Mouse (Mus musculus): ENCODE results near the gene Fyn. TPM values are rescaled to one million over a fixed set of nuclear protein-coding genes. Genes with fewer than 3 reads are reported as not detected.

Fyn gene
- polyA plus RNA-seq, 1 experiment from 2014 or later: 44.3 TPM

- ATAC-seq (ENCODE audit: low FRiP score): no peak
- peaks cover 6% of the 10 kb centered on the region; the same call in 1 of the 2 replicates for H3K4me1 ChIP-seq (ENCODE audit: control insufficient read depth, insufficient read depth, low read length)
- WGBS: 86% methylated on average over 11 of the region's 11 CpGs
Observed at GRCm38 (mm10) chr10:39387556-39387955, 18.9 kb downstream of the Fyn start.

GRCm38 (mm10) chr10:39388144-39388543 is 19.5 kb downstream of the Fyn start:
- Histone ChIP-seq H3K27me3 (ENCODE audit: control insufficient read depth, insufficient read depth, low read length) (no peaks in the 10 kb centered on the region), H3K4me3 (ENCODE audit: low read depth, low read length) (no peak overlapping the region), H3K9ac (ENCODE audit: low read length) (no peak overlapping the region), H3K4me2 (no peak overlapping the region), H3K4me1 (ENCODE audit: control insufficient read depth, insufficient read depth, low read length) (peaks cover 6% of the 10 kb centered on the region; the same call in 1 of the 2 replicates), H3K27ac (ENCODE audit: low read depth, low read length) (no peak overlapping the region), H3K36me3 (ENCODE audit: control insufficient read depth, insufficient read depth, low read length) (no peaks in the 10 kb centered on the region), H3K9me3 (ENCODE audit: control insufficient read depth, low read length) (no peaks in the 10 kb centered on the region)
- WGBS: 88% methylated on average over 3 of the region's 3 CpGs
- DNase-seq (ENCODE audit: low spot score, missing footprints): no peak
- no peak for ATAC-seq (ENCODE audit: low FRiP score)

More at GRCm38 (mm10) chr10:39387556-39387955, 18.9 kb downstream of the Fyn start:
- Histone ChIP-seq H3K27me3 (ENCODE audit: control insufficient read depth, insufficient read depth, low read length) (no peaks in the 10 kb centered on the region), H3K9ac (ENCODE audit: low read length) (no peak overlapping the region), H3K4me2 (no peak overlapping the region), H3K36me3 (ENCODE audit: control insufficient read depth, insufficient read depth, low read length) (no peaks in the 10 kb centered on the region), H3K27ac (ENCODE audit: low read depth, low read length) (no peak overlapping the region), H3K9me3 (ENCODE audit: control insufficient read depth, low read length) (no peaks in the 10 kb centered on the region), H3K4me3 (ENCODE audit: low read depth, low read length) (no peak overlapping the region)
- DNase-seq (ENCODE audit: low spot score, missing footprints): no peak

- no peaks in the 10 kb centered on the region for H3K9me3 ChIP-seq (ENCODE audit: control insufficient read depth, low read length)
- WGBS: 70% methylated on average over 11 of the region's 11 CpGs
- ATAC-seq (ENCODE audit: low FRiP score) (peak; percentile 61; the same call in 1 of the 2 replicates), DNase-seq (ENCODE audit: low spot score, missing footprints) (no peak)
- H3K4me2 ChIP-seq: no peak overlapping the region
- H3K4me3 ChIP-seq (ENCODE audit: low read depth, low read length): no peak overlapping the region
- no peaks in the 10 kb centered on the region for H3K36me3 ChIP-seq (ENCODE audit: control insufficient read depth, insufficient read depth, low read length)
- no peaks in the 10 kb centered on the region for H3K27me3 ChIP-seq (ENCODE audit: control insufficient read depth, insufficient read depth, low read length)
- no peak overlapping the region for H3K27ac ChIP-seq (ENCODE audit: low read depth, low read length)
- H3K4me1 ChIP-seq (ENCODE audit: control insufficient read depth, insufficient read depth, low read length): peaks cover 6% of the 10 kb centered on the region; the same call in 1 of the 2 replicates
- no peak overlapping the region for H3K9ac ChIP-seq (ENCODE audit: low read length)
Observed at GRCm38 (mm10) chr10:39389451-39389891, 20.8 kb downstream of the Fyn start.

- Histone ChIP-seq H3K27ac (ENCODE audit: low read depth, low read length) (no peak overlapping the region), H3K4me3 (ENCODE audit: low read depth, low read length) (no peak overlapping the region), H3K36me3 (ENCODE audit: control insufficient read depth, insufficient read depth, low read length) (no peaks in the 10 kb centered on the region), H3K9me3 (ENCODE audit: control insufficient read depth, low read length) (no peaks in the 10 kb centered on the region), H3K9ac (ENCODE audit: low read length) (no peak overlapping the region), H3K27me3 (ENCODE audit: control insufficient read depth, insufficient read depth, low read length) (no peaks in the 10 kb centered on the region), H3K4me2 (no peak overlapping the region), H3K4me1 (ENCODE audit: control insufficient read depth, insufficient read depth, low read length) (peaks cover 6% of the 10 kb centered on the region; the same call in 1 of the 2 replicates)
- WGBS: 92% methylated on average over 7 of the region's 7 CpGs
- DNase-seq (ENCODE audit: low spot score, missing footprints) (no peak), ATAC-seq (ENCODE audit: low FRiP score) (no peak)
Observed at GRCm38 (mm10) chr10:39390541-39390940, 21.9 kb downstream of the Fyn start.

GRCm38 (mm10) chr10:39392900-39393483 is 24.3 kb downstream of the Fyn start:
- H3K9me3 ChIP-seq (ENCODE audit: control insufficient read depth, low read length): no peaks in the 10 kb centered on the region
- H3K27ac ChIP-seq (ENCODE audit: low read depth, low read length): no peak overlapping the region
- H3K4me1 ChIP-seq (ENCODE audit: control insufficient read depth, insufficient read depth, low read length): no peaks in the 10 kb centered on the region; the same call in 1 of the 2 replicates
- H3K4me3 ChIP-seq (ENCODE audit: low read depth, low read length): no peak overlapping the region
- no peaks in the 10 kb centered on the region for H3K27me3 ChIP-seq (ENCODE audit: control insufficient read depth, insufficient read depth, low read length)
- 89% methylated on average over 6 of the region's 6 CpGs for WGBS
- no peaks in the 10 kb centered on the region for H3K36me3 ChIP-seq (ENCODE audit: control insufficient read depth, insufficient read depth, low read length)
- H3K9ac ChIP-seq (ENCODE audit: low read length): no peak overlapping the region
- DNase-seq (ENCODE audit: low spot score, missing footprints) (no peak), ATAC-seq (ENCODE audit: low FRiP score) (no peak)
- no peak overlapping the region for H3K4me2 ChIP-seq

- Histone ChIP-seq H3K27ac (ENCODE audit: low read depth, low read length) (no peak overlapping the region), H3K27me3 (ENCODE audit: control insufficient read depth, insufficient read depth, low read length) (no peaks in the 10 kb centered on the region), H3K4me3 (ENCODE audit: low read depth, low read length) (no peak overlapping the region), H3K4me1 (ENCODE audit: control insufficient read depth, insufficient read depth, low read length) (no peaks in the 10 kb centered on the region), H3K36me3 (ENCODE audit: control insufficient read depth, insufficient read depth, low read length) (no peaks in the 10 kb centered on the region), H3K4me2 (no peak overlapping the region), H3K9ac (ENCODE audit: low read length) (no peak overlapping the region), H3K9me3 (ENCODE audit: control insufficient read depth, low read length) (no peaks in the 10 kb centered on the region)
- DNase-seq (ENCODE audit: low spot score, missing footprints) (no peak), ATAC-seq (ENCODE audit: low FRiP score) (no peak)
- WGBS: 89% methylated on average over 5 of the region's 5 CpGs
Observed at GRCm38 (mm10) chr10:39395544-39395943, 26.9 kb downstream of the Fyn start.

GRCm38 (mm10) chr10:39398924-39399323 is 30.3 kb downstream of the Fyn start:
- Histone ChIP-seq H3K36me3 (ENCODE audit: control insufficient read depth, insufficient read depth, low read length) (no peaks in the 10 kb centered on the region), H3K4me2 (no peak overlapping the region), H3K27ac (ENCODE audit: low read depth, low read length) (no peak overlapping the region), H3K27me3 (ENCODE audit: control insufficient read depth, insufficient read depth, low read length) (no peaks in the 10 kb centered on the region), H3K9ac (ENCODE audit: low read length) (no peak overlapping the region), H3K4me1 (ENCODE audit: control insufficient read depth, insufficient read depth, low read length) (no peaks in the 10 kb centered on the region), H3K4me3 (ENCODE audit: low read depth, low read length) (no peak overlapping the region), H3K9me3 (ENCODE audit: control insufficient read depth, low read length) (no peaks in the 10 kb centered on the region)
- 77% methylated on average over 7 of the region's 7 CpGs for WGBS
- ATAC-seq (ENCODE audit: low FRiP score) (no peak), DNase-seq (ENCODE audit: low spot score, missing footprints) (no peak)

GRCm38 (mm10) chr10:39400155-39400554 is 31.5 kb downstream of the Fyn start:
- ATAC-seq (ENCODE audit: low FRiP score): no peak
- no peak for DNase-seq (ENCODE audit: low spot score, missing footprints)
- Histone ChIP-seq H3K27ac (ENCODE audit: low read depth, low read length) (no peak overlapping the region), H3K27me3 (ENCODE audit: control insufficient read depth, insufficient read depth, low read length) (no peaks in the 10 kb centered on the region), H3K4me3 (ENCODE audit: low read depth, low read length) (no peak overlapping the region), H3K36me3 (ENCODE audit: control insufficient read depth, insufficient read depth, low read length) (no peaks in the 10 kb centered on the region), H3K9ac (ENCODE audit: low read length) (no peak overlapping the region), H3K4me1 (ENCODE audit: control insufficient read depth, insufficient read depth, low read length) (no peaks in the 10 kb centered on the region), H3K9me3 (ENCODE audit: control insufficient read depth, low read length) (no peaks in the 10 kb centered on the region), H3K4me2 (no peak overlapping the region)
- 93% methylated on average over 5 of the region's 5 CpGs for WGBS

GRCm38 (mm10) chr10:39402487-39402886 is 33.8 kb downstream of the Fyn start:
- Histone ChIP-seq H3K36me3 (ENCODE audit: control insufficient read depth, insufficient read depth, low read length) (no peaks in the 10 kb centered on the region), H3K4me3 (ENCODE audit: low read depth, low read length) (no peak overlapping the region)
- ATAC-seq (ENCODE audit: low FRiP score): no peak

More at GRCm38 (mm10) chr10:39402487-39402886, 33.8 kb downstream of the Fyn start:
- Histone ChIP-seq H3K9me3 (ENCODE audit: control insufficient read depth, low read length) (no peaks in the 10 kb centered on the region), H3K9ac (ENCODE audit: low read length) (no peak overlapping the region), H3K27me3 (ENCODE audit: control insufficient read depth, insufficient read depth, low read length) (no peaks in the 10 kb centered on the region), H3K4me1 (ENCODE audit: control insufficient read depth, insufficient read depth, low read length) (no peaks in the 10 kb centered on the region), H3K27ac (ENCODE audit: low read depth, low read length) (no peak overlapping the region), H3K4me2 (no peak overlapping the region)
- 95% methylated on average over 6 of the region's 6 CpGs for WGBS
- no peak for DNase-seq (ENCODE audit: low spot score, missing footprints)

Measured in midbrain, embryonic 11.5 days (tissue).